Mouse (Mus musculus) heart, postnatal 0 days (tissue): ENCODE measurements around the gene Osbpl8. TPM values are rescaled to one million over a fixed set of nuclear protein-coding genes. Genes with fewer than 3 reads are reported as not detected.

Experiments used
- ATAC-seq: fragments of 200-750 bp; cut with Nextera tagmentation; 2 replicates; pipeline ENCODE4 v1.8.0; 2017; ENCODE audit warnings: low read depth, moderate number of reproducible peaks, moderate library complexity; ENCODE audit not compliant: insufficient read depth
- DNase-seq: peaks from one replicate; pipeline ENCODE4 v3.0.0-alpha.2; 2016; ENCODE audit warnings: low spot score
- H3K27ac ChIP-seq: fragments of 300-500 bp; sonication (generic); 2 replicates; pipeline ENCODE4 v1.5.1; 2014; ENCODE audit warnings: low read depth, mild to moderate bottlenecking
- H3K27me3 ChIP-seq: fragments of 300-500 bp; sonication (generic); 2 replicates; pipeline ENCODE4 v1.6.1; 2014; ENCODE audit warnings: low read length, mixed read lengths; ENCODE audit not compliant: control insufficient read depth, insufficient read depth
- H3K36me3 ChIP-seq: fragments of 300-500 bp; sonication (generic); replicated peaks from 2 replicates; pipeline ENCODE4 v1.6.1; 2014; ENCODE audit warnings: low read length, mixed read lengths; ENCODE audit not compliant: control insufficient read depth, insufficient read depth
- H3K4me1 ChIP-seq: fragments of 300-500 bp; sonication (generic); 2 replicates; pipeline ENCODE4 v1.6.1; 2014; ENCODE audit warnings: antibody characterized with exemption; ENCODE audit not compliant: control insufficient read depth, insufficient read depth
- H3K4me2 ChIP-seq: fragments of 300-500 bp; sonication (generic); 2 replicates; pipeline ENCODE4 v1.6.1; 2014; ENCODE audit warnings: low read depth, mild to moderate bottlenecking, low read length, moderate library complexity
- H3K4me3 ChIP-seq: fragments of 300-500 bp; sonication (generic); 2 replicates; pipeline ENCODE4 v1.5.1; 2014; ENCODE audit warnings: low read depth, low read length
- H3K9ac ChIP-seq: fragments of 300-500 bp; sonication (generic); replicated peaks from 2 replicates; pipeline ENCODE4 v1.6.1; 2014; ENCODE audit warnings: low read depth, low read length, mixed read lengths
- H3K9me3 ChIP-seq: fragments of 300-500 bp; sonication (generic); replicated peaks from 2 replicates; pipeline ENCODE4 v1.6.1; 2016; ENCODE audit warnings: low read length; ENCODE audit not compliant: control insufficient read depth
- CTCF ChIP-seq: IDR thresholded peaks from 2 replicates; pipeline ENCODE4 v1.5.1; 2016; ENCODE audit warnings: antibody characterized with exemption, control low read depth, low read depth
- EP300 ChIP-seq: IDR thresholded peaks from 2 replicates; pipeline ENCODE4 v1.6.1; 2016; ENCODE audit warnings: antibody characterized with exemption, low read depth
- WGBS: fragments of 180-500 bp; shearing (Covaris S2); extraction: QIAGEN DNeasy Blood & Tissue Kit; methylation state at CpG from one replicate; pipeline ENCODE4 v1.1.7; 2014; 5-methylcytosine and 5-hydroxymethylcytosine counted together
- polyA plus RNA-seq: library from polyadenylated mRNA; unstranded; fragments of >200 nt; fragmentation: Nextera tagmentation; extraction: Ambion mirVana; gene quantifications from 2 replicates; pipeline ENCODE4 v1.2.1, GENCODE M21; 2015
- total RNA-seq: library from RNA; depleted of rRNA; stranded (reverse); fragments of >200 nt; gene quantifications from 2 replicates; pipeline ENCODE4 v1.2.3, GENCODE M21; 2014; ENCODE audit warnings: low replicate concordance

Gene Osbpl8
- total and polyA plus RNA-seq, 2 experiments from 2014 or later = 30.8 to 110 TPM

DNA sequence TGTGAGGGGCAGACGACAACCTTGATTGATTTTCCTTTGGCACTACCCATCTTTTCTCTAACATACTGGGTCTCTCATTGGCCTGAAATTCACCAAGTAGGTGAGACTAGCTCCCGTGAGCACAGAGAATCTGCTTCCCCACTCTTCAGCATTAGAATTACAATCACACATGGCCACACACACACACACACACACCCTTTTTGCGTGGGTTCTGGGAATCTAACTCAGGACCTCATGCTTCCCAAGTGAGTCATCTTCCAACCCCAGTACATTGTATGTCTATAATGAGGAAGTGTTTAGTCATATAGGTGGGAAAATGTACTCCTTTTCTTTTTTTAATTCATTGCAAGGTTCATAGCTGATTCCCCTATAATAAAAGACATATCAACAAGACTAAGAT is 92.8 kb downstream of the Osbpl8 start:
- TF ChIP-seq EP300 = no peak
- Histone ChIP-seq H3K9ac (no peak overlapping the region), H3K4me3 (no peak overlapping the region), H3K27ac (no peak overlapping the region), H3K4me1 (peaks cover 5% of the 10 kb centered on the region; the same call in 1 of the 2 replicates), H3K27me3 (no peaks in the 10 kb centered on the region), H3K36me3 (peaks cover 9% of the 10 kb centered on the region), H3K9me3 (no peaks in the 10 kb centered on the region), H3K4me2 (no peak overlapping the region)
- 80% methylated on average over 3 of the region's 3 CpGs for WGBS
- DNase-seq (no peak), ATAC-seq (no peak)

- peaks cover 9% of the 10 kb centered on the region for H3K36me3 ChIP-seq
- no peak overlapping the region for H3K4me2 ChIP-seq
- ATAC-seq (no peak), DNase-seq (no peak)
- H3K27me3 ChIP-seq = no peaks in the 10 kb centered on the region
- H3K9me3 ChIP-seq = no peaks in the 10 kb centered on the region
- no peak overlapping the region for H3K27ac ChIP-seq
- no peak overlapping the region for H3K4me3 ChIP-seq
- 83% methylated on average over 3 of the region's 3 CpGs for WGBS
- TF ChIP-seq EP300 (no peak), CTCF (no peak)
- peaks cover 5% of the 10 kb centered on the region; the same call in 1 of the 2 replicates for H3K4me1 ChIP-seq
- H3K9ac ChIP-seq = no peak overlapping the region
Measured at GRCm38 (mm10) chr10:111258256-111258655, 93.7 kb downstream of the Osbpl8 start.

GRCm38 (mm10) chr10:111271687-111272086 is 107.1 kb downstream of the Osbpl8 start:
- Histone ChIP-seq H3K4me3 (no peak overlapping the region), H3K4me2 (peak overlapping the region; percentile 22), H3K4me1 (peaks cover 10% of the 10 kb centered on the region; the same call in 1 of the 2 replicates), H3K36me3 (peaks cover 63% of the 10 kb centered on the region), H3K9ac (no peak overlapping the region), H3K9me3 (no peaks in the 10 kb centered on the region), H3K27ac (peak overlapping the region; percentile 61), H3K27me3 (no peaks in the 10 kb centered on the region)
- no peak for TF ChIP-seq CTCF
- no peak for TF ChIP-seq EP300
- 30% methylated on average over 15 of the region's 15 CpGs for WGBS
- ATAC-seq = peak; percentile 72
- peak; percentile 57 for DNase-seq

GRCm38 (mm10) chr10:111272905-111273304 is 108.4 kb downstream of the Osbpl8 start:
- 51% methylated on average over 11 of the region's 11 CpGs for WGBS
- H3K27ac ChIP-seq = peak overlapping the region; percentile 64
- peaks cover 65% of the 10 kb centered on the region for H3K36me3 ChIP-seq
- no peak for ATAC-seq
- no peak overlapping the region for H3K4me3 ChIP-seq
- peak overlapping the region; percentile 2; the same call in 1 of the 2 replicates for H3K4me2 ChIP-seq
- TF ChIP-seq EP300 = no peak
- TF ChIP-seq CTCF = no peak
- no peak overlapping the region for H3K9ac ChIP-seq
- H3K27me3 ChIP-seq = no peaks in the 10 kb centered on the region
- H3K4me1 ChIP-seq = peaks cover 10% of the 10 kb centered on the region; the same call in 1 of the 2 replicates
- DNase-seq = peak; percentile 26
- H3K9me3 ChIP-seq = no peaks in the 10 kb centered on the region

DNA sequence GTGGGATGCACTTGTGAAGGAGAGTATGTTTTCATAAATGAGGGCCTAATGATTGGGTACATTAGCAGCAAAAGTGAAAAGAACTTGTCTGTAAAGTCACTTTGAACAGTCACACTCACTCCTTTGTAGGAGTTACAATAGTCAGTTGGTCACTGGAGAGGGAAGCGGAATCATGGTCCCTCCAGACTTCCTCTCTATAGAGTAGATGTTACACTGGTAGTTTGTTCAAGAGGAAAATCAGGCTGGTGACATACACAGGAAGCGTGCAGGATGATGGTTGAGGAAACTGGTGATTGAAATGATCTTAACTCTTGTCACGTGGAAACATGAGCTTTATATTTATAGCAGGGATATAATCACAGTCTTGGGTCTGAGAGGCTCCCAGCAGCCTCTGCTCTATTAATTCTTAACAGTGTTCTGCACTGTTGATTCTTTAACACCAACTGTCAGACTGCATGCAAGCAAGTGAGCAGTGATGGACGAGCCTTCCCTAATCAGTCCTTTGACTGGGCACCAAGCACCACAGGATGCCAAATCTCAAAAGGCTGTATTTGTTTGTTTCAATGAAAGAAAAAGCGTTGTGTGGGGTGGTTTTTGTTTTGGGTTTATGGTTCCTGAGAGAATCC is 109.0 kb downstream of the Osbpl8 start:
- peak overlapping the region; percentile 64 for H3K27ac ChIP-seq
- no peak for TF ChIP-seq EP300
- TF ChIP-seq CTCF = no peak
- H3K36me3 ChIP-seq = peaks cover 65% of the 10 kb centered on the region
- WGBS = 46% methylated on average over 5 of the region's 5 CpGs
- H3K27me3 ChIP-seq = no peaks in the 10 kb centered on the region
- peaks cover 10% of the 10 kb centered on the region; the same call in 1 of the 2 replicates for H3K4me1 ChIP-seq
- no peak overlapping the region for H3K4me3 ChIP-seq
- DNase-seq (peak; percentile 18), ATAC-seq (peak; percentile 58)
- H3K9me3 ChIP-seq = no peaks in the 10 kb centered on the region
- no peak overlapping the region for H3K4me2 ChIP-seq
- H3K9ac ChIP-seq = no peak overlapping the region

- Histone ChIP-seq H3K9ac (no peak overlapping the region), H3K4me2 (no peak overlapping the region), H3K36me3 (peaks cover 57% of the 10 kb centered on the region), H3K4me1 (peaks cover 10% of the 10 kb centered on the region; the same call in 1 of the 2 replicates), H3K9me3 (no peaks in the 10 kb centered on the region), H3K4me3 (no peak overlapping the region), H3K27me3 (no peaks in the 10 kb centered on the region), H3K27ac (no peak overlapping the region)
- ATAC-seq (no peak), DNase-seq (no peak)
- TF ChIP-seq CTCF (no peak), EP300 (no peak)
- WGBS = 83% methylated on average over 2 of the region's 2 CpGs
Measured at GRCm38 (mm10) chr10:111275822-111276221, 111.3 kb downstream of the Osbpl8 start.
